Mouse (Mus musculus): ENCODE measurements at regions not wholly inside any gene's neighbourhood (a gene's known extent, or its start where the extent isn't known, plus 50 kb on each side); places are given as distances from the start of the nearest gene placed in this dataset.

- no peak for DNase-seq
Observed at GRCm38 (mm10) chr19:22066302-22066701, 72.5 kb upstream of the Trpm3 start.

- DNase-seq: no peak
Observed at GRCm38 (mm10) chr19:22070246-22071030, 68.4 kb upstream of the Trpm3 start.

- DNase-seq: no peak
Observed at GRCm38 (mm10) chr19:22071701-22072100, 67.1 kb upstream of the Trpm3 start.

- DNase-seq: no peak
Observed at GRCm38 (mm10) chr19:22074042-22074441, 64.8 kb upstream of the Trpm3 start.

GRCm38 (mm10) chr19:22081448-22081847, 57.4 kb upstream of the Trpm3 start:
- DNase-seq: no peak
